Mouse (Mus musculus) heart, adult 2 months (tissue): ENCODE measurements at regions not wholly inside any gene's neighbourhood (a gene's known extent, or its start where the extent isn't known, plus 50 kb on each side); places are given as distances from the start of the nearest gene placed in this dataset.

Experiments used
- CTCF ChIP-seq: fragments of 200-600 bp; IDR thresholded peaks from 2 replicates; pipeline ENCODE4 v1.8.1; 2022; ENCODE audit warnings: antibody characterized with exemption, mild to moderate bottlenecking, moderate library complexity
- EP300 ChIP-seq: fragments of 200-500 bp; IDR thresholded peaks from 2 replicates; pipeline ENCODE4 v1.6.1; 2011; ENCODE audit warnings: low read depth, low read length, control low read depth; ENCODE audit not compliant: insufficient read depth
- POLR2A ChIP-seq: fragments of 200-500 bp; IDR thresholded peaks from 2 replicates; pipeline ENCODE4 v1.6.1; 2011; ENCODE audit warnings: mild to moderate bottlenecking, low read depth, low read length, control low read depth; ENCODE audit not compliant: insufficient read depth

DNA sequence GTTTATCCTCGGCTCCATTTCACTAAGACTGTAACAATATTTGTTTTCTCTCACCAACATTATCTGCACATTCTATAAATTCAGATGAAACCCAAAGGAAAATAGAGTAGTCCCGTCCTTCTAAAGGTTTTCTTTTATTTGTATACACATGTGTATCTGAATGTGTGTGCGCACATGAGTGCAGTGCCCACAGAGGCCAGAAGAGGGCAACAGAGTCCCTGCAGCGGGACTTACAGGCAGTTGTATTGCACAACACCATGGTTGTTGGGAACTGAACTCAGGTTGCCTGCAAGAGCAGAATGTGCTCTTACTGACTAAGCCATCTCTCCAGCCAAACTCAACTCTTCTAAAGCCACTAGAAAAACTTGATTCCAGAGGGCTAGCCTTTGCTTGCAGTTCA lies 484.4 kb upstream of the Auts2 start:
- TF ChIP-seq CTCF (0 out of 2 replicates have a peak, but pooled peaks have one; percentile 2), POLR2A (no peak), EP300 (no peak)
